Mouse (Mus musculus) stomach, embryonic 15.5 days (tissue): ENCODE data around the gene Traf3. TPM values are rescaled to one million over a fixed set of nuclear protein-coding genes. Genes with fewer than 3 reads are reported as not detected.
A peak's percentile ranks its signal among the peaks of the same experiment; 100 is the strongest.

Experiments
- ATAC-seq: fragments of 200-750 bp; cut with Nextera tagmentation; 2 replicates; pipeline ENCODE4 v1.8.0; 2017; ENCODE audit warnings: low read depth, moderate number of reproducible peaks, moderate TSS enrichment; ENCODE audit not compliant: insufficient read depth, low FRiP score
- H3K27ac ChIP-seq: fragments of 300-500 bp; sonication (generic); 2 replicates; pipeline ENCODE4 v1.5.1; 2015; ENCODE audit warnings: mild to moderate bottlenecking, inconsistent platforms
- H3K27me3 ChIP-seq: fragments of 300-500 bp; sonication (generic); replicated peaks from 2 replicates; pipeline ENCODE4 v1.6.1; 2015; ENCODE audit warnings: inconsistent platforms
- H3K36me3 ChIP-seq: fragments of 300-500 bp; sonication (generic); 2 replicates; pipeline ENCODE4 v1.6.1; 2015; ENCODE audit warnings: inconsistent platforms
- H3K4me1 ChIP-seq: fragments of 300-500 bp; sonication (generic); 2 replicates; pipeline ENCODE4 v1.6.1; 2015; ENCODE audit warnings: inconsistent platforms
- H3K4me2 ChIP-seq: fragments of 300-500 bp; sonication (generic); 2 replicates; pipeline ENCODE4 v1.6.1; 2015; ENCODE audit warnings: mild to moderate bottlenecking, inconsistent platforms
- H3K4me3 ChIP-seq: fragments of 300-500 bp; sonication (generic); replicated peaks from 2 replicates; pipeline ENCODE4 v1.5.1; 2015; ENCODE audit warnings: inconsistent platforms
- H3K9ac ChIP-seq: fragments of 300-500 bp; sonication (generic); 2 replicates; pipeline ENCODE4 v1.6.1; 2015; ENCODE audit warnings: inconsistent platforms
- H3K9me3 ChIP-seq: fragments of 300-500 bp; sonication (generic); 2 replicates; pipeline ENCODE4 v1.6.1; 2016; ENCODE audit warnings: inconsistent platforms
- WGBS: fragments of 180-500 bp; shearing (Covaris S2); methylation state at CpG from one replicate; pipeline ENCODE4 v1.1.7; 2015; 5-methylcytosine and 5-hydroxymethylcytosine counted together
- polyA plus RNA-seq: library from polyadenylated mRNA; unstranded; fragments of >200 nt; fragmentation: Nextera tagmentation; extraction: Ambion mirVana; gene quantifications from 2 replicates; pipeline ENCODE4 v1.2.1, GENCODE M21; 2015

The Traf3 gene
- polyA plus RNA-seq, 1 experiment from 2014 or later: 8.4 TPM

DNA sequence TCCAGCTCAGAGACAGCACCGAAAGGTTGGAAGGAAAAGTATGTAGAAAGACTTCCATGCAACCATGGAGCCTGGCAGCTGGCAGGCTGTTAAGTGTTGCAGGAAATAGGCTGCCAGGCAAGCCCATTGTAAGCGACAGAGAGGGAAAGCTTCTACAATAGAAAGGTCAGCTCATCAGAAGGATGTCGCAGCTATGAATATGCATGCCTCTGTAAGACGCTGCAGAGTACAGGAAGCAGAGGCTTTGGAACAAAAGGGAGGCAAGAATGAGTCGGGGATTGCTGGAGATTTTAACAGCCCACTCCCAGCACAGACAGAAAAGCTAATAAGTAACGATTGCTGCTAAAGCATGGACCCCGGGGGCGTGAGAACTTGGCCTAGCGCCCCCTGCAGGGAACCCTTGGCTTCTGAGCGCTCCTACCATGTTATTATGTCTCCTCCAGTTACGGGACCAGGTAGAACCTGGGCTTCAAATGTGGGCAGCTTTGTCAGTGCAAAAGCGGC, 23.1 kb upstream of the Traf3 start:
- no peak overlapping the region for H3K27ac ChIP-seq
- H3K9ac ChIP-seq: no peak overlapping the region
- 25% methylated on average over 12 of the region's 12 CpGs for WGBS
- H3K9me3 ChIP-seq: no peaks in the 10 kb centered on the region
- peak; percentile 11; the same call in 1 of the 2 replicates for ATAC-seq
- H3K4me2 ChIP-seq: 0 out of 2 replicates have a peak overlapping the region, but pooled peaks have one; percentile 6
- H3K36me3 ChIP-seq: no peaks in the 10 kb centered on the region
- no peaks in the 10 kb centered on the region for H3K27me3 ChIP-seq
- H3K4me1 ChIP-seq: peaks cover 23% of the 10 kb centered on the region; the same call in 1 of the 2 replicates
- no peak overlapping the region for H3K4me3 ChIP-seq

DNA sequence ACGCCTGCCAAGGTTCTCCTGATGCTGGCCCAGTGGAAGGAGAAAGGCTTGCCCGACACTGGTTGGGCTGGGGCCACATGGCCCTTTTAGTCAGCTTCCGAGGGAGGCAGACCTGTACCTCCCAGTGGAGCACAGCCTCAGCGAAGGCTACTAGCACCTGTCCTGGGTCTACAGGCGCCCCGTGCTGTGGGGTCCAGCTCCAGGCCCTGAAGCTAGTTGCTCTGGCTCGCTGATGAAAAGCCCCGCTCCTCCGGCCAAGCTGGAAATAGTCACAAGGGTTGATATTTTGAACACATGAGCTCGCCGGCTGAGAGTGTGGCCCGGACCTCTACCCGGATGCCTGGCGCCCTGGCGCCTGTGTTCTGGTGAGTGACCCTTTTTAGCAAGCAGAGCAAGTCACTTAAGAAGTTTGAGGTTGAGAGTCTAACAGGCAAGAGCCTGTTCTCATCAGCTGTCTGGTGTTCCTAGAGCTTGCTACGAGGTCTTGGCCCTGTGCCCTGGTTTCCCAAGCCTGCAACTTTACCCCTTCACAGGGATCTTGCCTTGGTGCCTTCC, 22.6 kb upstream of the Traf3 start:
- WGBS: 66% methylated on average over 16 of the region's 16 CpGs
- 0 out of 2 replicates have a peak, but pooled peaks have one; percentile 11 for ATAC-seq
- Histone ChIP-seq H3K4me3 (no peak overlapping the region), H3K4me1 (peaks cover 23% of the 10 kb centered on the region; the same call in 1 of the 2 replicates), H3K27ac (no peak overlapping the region), H3K4me2 (0 out of 2 replicates have a peak overlapping the region, but pooled peaks have one; percentile 6), H3K27me3 (no peaks in the 10 kb centered on the region), H3K9ac (no peak overlapping the region), H3K9me3 (no peaks in the 10 kb centered on the region), H3K36me3 (no peaks in the 10 kb centered on the region)

DNA sequence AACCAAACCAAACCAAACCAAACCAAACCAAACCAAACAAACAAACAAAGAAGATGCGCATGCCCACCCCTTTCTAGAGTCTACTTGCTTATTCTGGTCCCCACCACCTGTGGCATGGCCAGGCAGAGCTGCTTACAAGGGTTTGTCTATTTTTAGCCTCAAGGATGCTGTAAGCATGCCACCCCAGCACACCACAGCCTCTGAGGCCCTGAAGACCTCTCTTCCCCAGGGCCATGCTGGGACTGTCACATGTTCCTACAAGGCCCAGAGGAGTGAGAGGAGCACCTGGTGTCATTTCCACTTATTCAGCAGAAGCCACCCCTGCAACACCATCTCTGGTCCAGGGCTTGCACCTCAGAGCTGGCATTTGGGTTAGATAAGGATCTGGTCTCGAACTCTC, 21.6 kb upstream of the Traf3 start:
- Histone ChIP-seq H3K27ac (no peak overlapping the region), H3K9me3 (no peaks in the 10 kb centered on the region), H3K4me3 (no peak overlapping the region), H3K27me3 (no peaks in the 10 kb centered on the region), H3K9ac (no peak overlapping the region), H3K36me3 (no peaks in the 10 kb centered on the region), H3K4me2 (no peak overlapping the region), H3K4me1 (peaks cover 23% of the 10 kb centered on the region; the same call in 1 of the 2 replicates)
- no peak for ATAC-seq
- WGBS: 82% methylated on average over 2 of the region's 2 CpGs

DNA sequence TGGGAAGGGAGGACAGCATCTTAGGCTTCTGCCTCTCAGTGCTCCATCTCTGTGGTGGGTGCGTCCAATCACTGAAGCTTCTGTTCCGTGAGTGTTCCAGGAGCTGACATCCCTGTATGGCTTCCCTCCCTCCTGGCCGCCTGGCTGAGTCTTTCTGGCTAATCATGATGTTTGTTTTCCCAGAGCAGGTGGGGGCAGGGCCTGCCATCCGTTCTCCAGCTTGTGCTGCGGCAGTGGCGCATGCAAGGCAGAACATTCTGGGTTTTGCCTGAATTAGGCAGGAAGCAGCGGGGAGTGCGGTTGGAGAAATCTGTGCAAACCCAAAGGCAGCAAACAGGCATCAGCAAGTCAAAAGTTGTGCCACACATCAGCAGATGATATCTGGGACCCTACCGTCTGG, 20.9 kb upstream of the Traf3 start:
- no peak overlapping the region for H3K27ac ChIP-seq
- no peak overlapping the region for H3K4me3 ChIP-seq
- no peaks in the 10 kb centered on the region for H3K36me3 ChIP-seq
- no peaks in the 10 kb centered on the region for H3K9me3 ChIP-seq
- H3K27me3 ChIP-seq: no peaks in the 10 kb centered on the region
- 37% methylated on average over 9 of the region's 9 CpGs for WGBS
- H3K9ac ChIP-seq: no peak overlapping the region
- 0 out of 2 replicates have a peak, but pooled peaks have one; percentile 11 for ATAC-seq
- peaks cover 23% of the 10 kb centered on the region; the same call in 1 of the 2 replicates for H3K4me1 ChIP-seq
- no peak overlapping the region for H3K4me2 ChIP-seq

DNA sequence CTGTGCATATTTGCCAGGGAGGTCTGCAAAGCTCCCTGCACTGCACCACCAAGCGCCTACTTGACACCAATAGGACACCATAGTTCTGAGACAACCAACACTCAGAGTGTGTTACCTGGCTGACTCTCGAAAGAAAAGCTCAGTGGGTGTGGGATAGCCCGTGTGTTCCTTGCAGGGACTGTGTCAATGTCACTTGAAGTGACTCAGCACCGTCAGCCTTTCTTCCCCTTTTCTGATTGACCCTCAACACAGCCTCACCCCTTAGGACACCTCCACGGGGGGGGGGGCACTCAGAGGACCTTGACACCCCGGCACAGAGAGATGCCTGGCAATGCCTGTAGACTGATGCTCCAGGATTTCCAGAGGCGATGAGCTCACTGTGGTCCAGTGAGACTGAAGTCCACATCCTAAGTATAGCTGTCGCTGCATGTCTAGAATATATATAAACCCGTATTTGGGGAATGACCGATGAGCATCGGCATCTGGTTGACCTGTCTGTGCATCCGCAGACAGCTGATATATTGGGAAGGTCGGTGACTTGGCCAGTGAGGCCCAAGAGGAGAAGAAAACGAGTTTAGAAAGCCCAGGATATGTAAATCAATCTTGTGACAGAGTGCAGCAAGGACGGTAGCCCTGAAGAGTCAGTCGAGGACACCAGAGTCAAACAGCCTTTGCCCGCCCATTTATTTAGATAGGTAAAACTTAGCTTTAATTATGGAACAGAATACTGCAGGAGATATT, 16.5 kb upstream of the Traf3 start:
- H3K27me3 ChIP-seq: no peaks in the 10 kb centered on the region
- H3K4me3 ChIP-seq: no peak overlapping the region
- H3K9ac ChIP-seq: no peak overlapping the region
- no peak for ATAC-seq
- peak overlapping the region; percentile 24; the same call in 1 of the 2 replicates for H3K4me2 ChIP-seq
- H3K36me3 ChIP-seq: no peaks in the 10 kb centered on the region
- H3K27ac ChIP-seq: no peak overlapping the region
- 54% methylated on average over 17 of the region's 17 CpGs for WGBS
- H3K9me3 ChIP-seq: no peaks in the 10 kb centered on the region
- peaks cover 8% of the 10 kb centered on the region; the same call in 1 of the 2 replicates for H3K4me1 ChIP-seq

DNA sequence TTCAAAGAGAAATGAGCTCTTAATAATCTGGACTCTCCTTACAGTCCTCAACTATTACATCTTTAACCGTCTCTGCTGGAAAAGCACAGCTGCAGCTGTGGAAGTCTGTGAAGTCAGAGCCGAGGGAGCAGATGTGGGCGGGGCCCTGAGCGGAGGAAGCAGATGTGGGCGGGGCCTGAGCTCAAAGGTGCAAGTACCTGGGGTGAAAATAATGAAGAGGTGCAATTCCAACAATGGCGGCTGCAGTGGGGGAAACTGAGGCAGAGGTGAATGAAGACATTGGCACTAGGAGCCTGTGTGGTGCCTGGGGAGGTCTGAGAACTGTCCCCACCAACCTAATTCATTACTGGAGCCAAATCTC, 16.0 kb upstream of the Traf3 start:
- H3K4me2 ChIP-seq: peak overlapping the region; percentile 24; the same call in 1 of the 2 replicates
- no peak overlapping the region for H3K4me3 ChIP-seq
- ATAC-seq: no peak; the same call in 1 of the 2 replicates
- H3K27me3 ChIP-seq: no peaks in the 10 kb centered on the region
- H3K9me3 ChIP-seq: no peaks in the 10 kb centered on the region
- peaks cover 4% of the 10 kb centered on the region; the same call in 1 of the 2 replicates for H3K4me1 ChIP-seq
- H3K9ac ChIP-seq: no peak overlapping the region
- no peak overlapping the region for H3K27ac ChIP-seq
- H3K36me3 ChIP-seq: no peaks in the 10 kb centered on the region
- WGBS: 6% methylated on average over 6 of the region's 6 CpGs

DNA sequence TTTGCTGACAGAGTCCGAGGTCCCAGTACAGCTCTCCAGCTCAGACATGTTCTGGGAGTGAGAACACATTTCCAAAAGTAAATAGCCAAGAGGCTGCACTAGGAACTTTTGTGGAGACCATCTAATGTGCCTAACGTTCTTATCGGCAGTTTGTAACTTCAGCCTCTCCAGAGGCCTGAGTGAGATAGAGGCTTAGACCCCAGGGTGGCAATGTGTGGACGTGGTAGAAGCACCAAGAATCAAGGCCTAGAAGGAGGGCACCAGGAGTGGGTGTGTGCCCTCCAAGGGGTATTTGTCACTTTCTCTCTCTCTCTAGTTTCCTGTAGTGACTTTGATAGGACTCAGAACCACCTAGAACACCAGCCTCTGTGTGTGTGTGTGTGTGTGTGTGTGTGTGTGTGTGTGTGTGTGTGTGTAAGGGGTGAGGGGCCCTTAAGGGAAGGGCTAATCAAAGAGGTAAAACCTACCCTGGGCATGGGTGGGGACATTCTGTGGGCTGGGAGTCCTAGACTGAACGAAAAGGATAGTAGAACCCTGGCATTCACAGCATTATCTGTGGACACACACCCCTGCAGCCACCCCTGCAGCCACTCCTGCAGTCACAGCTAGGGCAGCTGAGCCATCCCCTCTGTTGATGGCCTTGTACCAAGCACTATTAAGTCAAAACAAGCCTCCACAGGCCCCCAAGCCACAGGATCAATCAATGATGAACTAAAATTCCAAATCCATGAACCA, 14.6 kb upstream of the Traf3 start:
- Histone ChIP-seq H3K36me3 (no peaks in the 10 kb centered on the region), H3K4me2 (no peak overlapping the region), H3K4me1 (no peaks in the 10 kb centered on the region), H3K9me3 (no peaks in the 10 kb centered on the region), H3K27ac (no peak overlapping the region), H3K27me3 (no peaks in the 10 kb centered on the region), H3K4me3 (no peak overlapping the region), H3K9ac (no peak overlapping the region)
- peak; percentile 45; the same call in 1 of the 2 replicates for ATAC-seq
- WGBS: 70% methylated on average over 5 of the region's 5 CpGs

DNA sequence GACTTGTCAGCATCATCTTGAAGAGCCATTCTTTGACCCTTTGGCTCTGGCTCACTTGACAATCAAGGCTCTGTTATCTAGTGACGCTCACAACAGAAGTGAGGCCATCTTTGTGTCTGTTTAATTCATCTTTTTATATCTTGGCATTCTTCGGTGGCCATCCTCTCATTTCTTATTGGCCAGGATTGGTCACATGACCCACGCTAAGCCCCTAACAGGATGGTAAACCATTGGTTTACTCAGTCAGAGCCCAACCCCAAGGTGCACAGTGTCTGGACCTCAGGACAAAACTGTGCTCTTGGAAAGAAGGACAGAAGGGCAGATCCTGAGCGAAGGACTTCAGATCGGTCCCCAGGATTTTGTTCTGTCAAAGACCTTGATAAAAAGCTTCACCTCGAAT, 13.6 kb upstream of the Traf3 start:
- Histone ChIP-seq H3K9ac (no peak overlapping the region), H3K27ac (no peak overlapping the region), H3K27me3 (no peaks in the 10 kb centered on the region), H3K4me3 (no peak overlapping the region), H3K9me3 (no peaks in the 10 kb centered on the region), H3K36me3 (no peaks in the 10 kb centered on the region), H3K4me1 (no peaks in the 10 kb centered on the region), H3K4me2 (no peak overlapping the region)
- no peak for ATAC-seq
- 84% methylated on average over 6 of the region's 6 CpGs for WGBS

DNA sequence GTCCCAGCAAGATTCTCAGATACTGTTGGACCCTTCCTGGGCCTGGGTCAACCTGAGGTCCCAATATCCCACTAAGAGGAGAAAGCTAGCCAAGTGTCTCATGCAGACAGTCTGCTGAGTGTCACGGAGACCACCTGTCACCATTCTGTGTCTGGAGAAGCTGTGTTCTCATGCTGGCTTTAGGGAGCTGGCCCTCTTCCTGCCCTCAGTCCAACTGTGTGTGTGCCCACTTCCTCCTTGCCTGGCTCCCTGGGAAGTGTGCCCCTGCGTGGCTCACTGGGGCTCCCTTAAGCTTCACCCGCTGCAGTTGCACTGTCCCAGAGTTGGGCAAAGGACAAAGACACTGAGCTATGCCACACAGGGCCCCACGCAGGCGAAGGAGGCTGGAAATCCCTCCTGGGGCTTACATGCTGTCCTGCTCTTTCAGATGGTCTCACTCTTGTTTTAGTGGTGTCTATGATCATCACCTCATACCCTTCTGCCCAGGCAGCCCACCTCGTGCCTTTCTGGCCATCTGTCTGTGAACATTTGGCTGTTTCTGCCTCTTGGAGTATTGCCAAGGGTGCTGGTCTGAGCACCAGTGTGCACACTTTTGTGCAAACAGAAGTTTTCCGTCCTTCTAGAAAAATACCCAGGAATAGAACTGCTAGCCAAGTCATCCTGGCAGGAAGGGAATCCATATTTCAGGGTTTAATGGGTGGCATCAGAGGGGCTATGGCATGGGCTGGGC, 13.0 kb upstream of the Traf3 start:
- Histone ChIP-seq H3K27me3 (no peaks in the 10 kb centered on the region), H3K4me3 (no peak overlapping the region), H3K4me1 (no peaks in the 10 kb centered on the region), H3K9ac (no peak overlapping the region), H3K36me3 (no peaks in the 10 kb centered on the region), H3K9me3 (no peaks in the 10 kb centered on the region), H3K27ac (no peak overlapping the region), H3K4me2 (no peak overlapping the region)
- 67% methylated on average over 7 of the region's 7 CpGs for WGBS
- no peak for ATAC-seq

DNA sequence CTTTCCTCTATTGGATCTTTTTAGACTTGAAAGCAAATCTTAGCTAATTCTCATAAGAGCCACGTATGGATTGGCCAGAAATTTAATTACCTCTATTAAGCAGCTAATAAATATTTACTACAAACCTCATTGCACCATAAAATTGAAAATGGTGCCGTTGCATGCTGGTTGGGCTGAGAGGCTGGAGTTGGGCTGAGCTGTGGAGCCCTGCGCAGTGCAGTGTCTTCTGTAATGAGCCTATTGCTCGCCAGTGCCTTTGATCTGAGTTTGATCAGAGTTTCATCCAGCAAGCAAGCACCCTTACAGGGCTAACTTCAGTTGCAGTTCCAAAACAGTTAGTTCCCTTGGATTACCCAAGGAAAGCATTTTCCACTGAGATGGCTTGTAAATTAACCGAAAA, 12.2 kb upstream of the Traf3 start:
- no peak for ATAC-seq
- Histone ChIP-seq H3K9me3 (no peaks in the 10 kb centered on the region), H3K4me1 (no peaks in the 10 kb centered on the region), H3K27me3 (no peaks in the 10 kb centered on the region), H3K27ac (no peak overlapping the region), H3K9ac (no peak overlapping the region), H3K4me3 (no peak overlapping the region), H3K4me2 (no peak overlapping the region), H3K36me3 (no peaks in the 10 kb centered on the region)
- 65% methylated on average over 5 of the region's 5 CpGs for WGBS

DNA sequence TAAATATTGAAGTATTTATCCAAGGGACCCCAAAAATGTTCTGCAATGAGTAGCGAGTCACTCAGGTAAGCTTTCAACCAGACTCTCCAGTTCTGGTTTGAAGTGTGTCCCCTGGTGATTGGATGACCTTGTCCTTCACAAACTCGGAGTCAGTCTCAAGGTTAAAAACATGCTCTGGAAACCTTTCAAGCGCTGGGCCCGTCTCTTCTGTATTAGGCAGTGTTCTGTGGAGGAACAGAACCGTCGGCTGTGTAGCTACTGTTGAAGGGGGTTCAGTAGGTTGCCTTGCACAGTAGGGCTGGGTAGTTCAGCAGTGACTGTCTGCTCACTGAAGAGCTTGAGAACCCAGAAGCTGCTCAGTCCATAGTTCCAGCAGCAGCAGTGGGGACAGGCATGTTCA, 11.5 kb upstream of the Traf3 start:
- ATAC-seq: no peak
- no peaks in the 10 kb centered on the region for H3K9me3 ChIP-seq
- H3K4me2 ChIP-seq: no peak overlapping the region
- no peaks in the 10 kb centered on the region for H3K27me3 ChIP-seq
- no peaks in the 10 kb centered on the region for H3K4me1 ChIP-seq
- H3K27ac ChIP-seq: no peak overlapping the region
- H3K9ac ChIP-seq: no peak overlapping the region
- no peaks in the 10 kb centered on the region for H3K36me3 ChIP-seq
- H3K4me3 ChIP-seq: no peak overlapping the region
- 78% methylated on average over 6 of the region's 6 CpGs for WGBS
